Mouse (Mus musculus): ENCODE measurements at regions not wholly inside any gene's neighbourhood (a gene's known extent, or its start where the extent isn't known, plus 50 kb on each side); places are given as distances from the start of the nearest gene placed in this dataset.

- DNase-seq (ENCODE audit: low spot score) = no peak
- Histone ChIP-seq H3K4me1 (ENCODE audit: control insufficient read depth, insufficient read depth, low read length) (no peaks in the 10 kb centered on the region), H3K9me3 (replicated peaks; ENCODE audit: control insufficient read depth, low read length) (no peaks in the 10 kb centered on the region), H3K27me3 (ENCODE audit: control insufficient read depth, insufficient read depth, low read length) (no peaks in the 10 kb centered on the region), H3K4me2 (ENCODE audit: low read depth, low read length) (no peak overlapping the region), H3K27ac (replicated peaks; ENCODE audit: low read depth, low read length) (no peak overlapping the region), H3K36me3 (replicated peaks; ENCODE audit: control insufficient read depth, insufficient read depth, low read depth, low read length) (no peaks in the 10 kb centered on the region), H3K9ac (replicated peaks; ENCODE audit: low read length) (no peak overlapping the region), H3K4me3 (ENCODE audit: low read depth, low read length) (no peak overlapping the region)
- ATAC-seq (replicated peaks; ENCODE audit: insufficient number of reproducible peaks, low FRiP score, low TSS enrichment, low read depth) = no peak
- 76% methylated on average over 5 of the region's 5 CpGs for WGBS
Measured at GRCm38 (mm10) chr16:76549628-76550027, 176.0 kb upstream of the Nrip1 start.

- H3K27me3 ChIP-seq (ENCODE audit: control insufficient read depth, insufficient read depth, low read length) = no peaks in the 10 kb centered on the region
- DNase-seq (ENCODE audit: low spot score) (no peak), ATAC-seq (replicated peaks; ENCODE audit: insufficient number of reproducible peaks, low FRiP score, low TSS enrichment, low read depth) (no peak)
- H3K4me2 ChIP-seq (ENCODE audit: low read depth, low read length) = no peak overlapping the region
- no peaks in the 10 kb centered on the region for H3K9me3 ChIP-seq (replicated peaks; ENCODE audit: control insufficient read depth, low read length)
- no peak overlapping the region for H3K4me3 ChIP-seq (ENCODE audit: low read depth, low read length)
- no peaks in the 10 kb centered on the region for H3K36me3 ChIP-seq (replicated peaks; ENCODE audit: control insufficient read depth, insufficient read depth, low read depth, low read length)
- no peaks in the 10 kb centered on the region for H3K4me1 ChIP-seq (ENCODE audit: control insufficient read depth, insufficient read depth, low read length)
- H3K9ac ChIP-seq (replicated peaks; ENCODE audit: low read length) = no peak overlapping the region
- H3K27ac ChIP-seq (replicated peaks; ENCODE audit: low read depth, low read length) = no peak overlapping the region
- 84% methylated on average over 4 of the region's 4 CpGs for WGBS
Measured at GRCm38 (mm10) chr16:76547087-76547486, 173.5 kb upstream of the Nrip1 start.

- Histone ChIP-seq H3K9me3 (replicated peaks; ENCODE audit: control insufficient read depth, low read length) (no peaks in the 10 kb centered on the region), H3K4me2 (ENCODE audit: low read depth, low read length) (no peak overlapping the region), H3K4me3 (ENCODE audit: low read depth, low read length) (no peak overlapping the region), H3K9ac (replicated peaks; ENCODE audit: low read length) (no peak overlapping the region), H3K27me3 (ENCODE audit: control insufficient read depth, insufficient read depth, low read length) (no peaks in the 10 kb centered on the region), H3K36me3 (replicated peaks; ENCODE audit: control insufficient read depth, insufficient read depth, low read depth, low read length) (no peaks in the 10 kb centered on the region), H3K4me1 (ENCODE audit: control insufficient read depth, insufficient read depth, low read length) (no peaks in the 10 kb centered on the region), H3K27ac (replicated peaks; ENCODE audit: low read depth, low read length) (no peak overlapping the region)
- DNase-seq (ENCODE audit: low spot score) = no peak
- 90% methylated on average over 2 of the region's 2 CpGs for WGBS
- no peak for ATAC-seq (replicated peaks; ENCODE audit: insufficient number of reproducible peaks, low FRiP score, low TSS enrichment, low read depth)
Measured at GRCm38 (mm10) chr16:76546632-76547031, 173.0 kb upstream of the Nrip1 start.

GRCm38 (mm10) chr16:76545942-76546341 lies 172.3 kb upstream of the Nrip1 start:
- H3K9ac ChIP-seq (replicated peaks; ENCODE audit: low read length) = no peak overlapping the region
- WGBS = 85% methylated on average over 2 of the region's 2 CpGs
- no peaks in the 10 kb centered on the region for H3K36me3 ChIP-seq (replicated peaks; ENCODE audit: control insufficient read depth, insufficient read depth, low read depth, low read length)
- H3K4me3 ChIP-seq (ENCODE audit: low read depth, low read length) = no peak overlapping the region
- DNase-seq (ENCODE audit: low spot score) (no peak), ATAC-seq (replicated peaks; ENCODE audit: insufficient number of reproducible peaks, low FRiP score, low TSS enrichment, low read depth) (no peak)
- no peaks in the 10 kb centered on the region for H3K4me1 ChIP-seq (ENCODE audit: control insufficient read depth, insufficient read depth, low read length)
- H3K4me2 ChIP-seq (ENCODE audit: low read depth, low read length) = no peak overlapping the region
- no peaks in the 10 kb centered on the region for H3K9me3 ChIP-seq (replicated peaks; ENCODE audit: control insufficient read depth, low read length)
- H3K27ac ChIP-seq (replicated peaks; ENCODE audit: low read depth, low read length) = no peak overlapping the region
- H3K27me3 ChIP-seq (ENCODE audit: control insufficient read depth, insufficient read depth, low read length) = no peaks in the 10 kb centered on the region

GRCm38 (mm10) chr16:76544972-76545371 lies 171.3 kb upstream of the Nrip1 start:
- ATAC-seq (replicated peaks; ENCODE audit: insufficient number of reproducible peaks, low FRiP score, low TSS enrichment, low read depth) (no peak), DNase-seq (ENCODE audit: low spot score) (no peak)
- Histone ChIP-seq H3K9me3 (replicated peaks; ENCODE audit: control insufficient read depth, low read length) (no peaks in the 10 kb centered on the region), H3K4me2 (ENCODE audit: low read depth, low read length) (no peak overlapping the region), H3K36me3 (replicated peaks; ENCODE audit: control insufficient read depth, insufficient read depth, low read depth, low read length) (no peaks in the 10 kb centered on the region), H3K27ac (replicated peaks; ENCODE audit: low read depth, low read length) (no peak overlapping the region), H3K27me3 (ENCODE audit: control insufficient read depth, insufficient read depth, low read length) (no peaks in the 10 kb centered on the region), H3K4me1 (ENCODE audit: control insufficient read depth, insufficient read depth, low read length) (no peaks in the 10 kb centered on the region), H3K4me3 (ENCODE audit: low read depth, low read length) (no peak overlapping the region), H3K9ac (replicated peaks; ENCODE audit: low read length) (no peak overlapping the region)
- WGBS = 78% methylated on average over 4 of the region's 4 CpGs

- Histone ChIP-seq H3K27me3 (ENCODE audit: control insufficient read depth, insufficient read depth, low read length) (no peaks in the 10 kb centered on the region), H3K27ac (replicated peaks; ENCODE audit: low read depth, low read length) (no peak overlapping the region), H3K9ac (replicated peaks; ENCODE audit: low read length) (no peak overlapping the region), H3K4me1 (ENCODE audit: control insufficient read depth, insufficient read depth, low read length) (no peaks in the 10 kb centered on the region), H3K36me3 (replicated peaks; ENCODE audit: control insufficient read depth, insufficient read depth, low read depth, low read length) (no peaks in the 10 kb centered on the region), H3K4me3 (ENCODE audit: low read depth, low read length) (no peak overlapping the region), H3K9me3 (replicated peaks; ENCODE audit: control insufficient read depth, low read length) (no peaks in the 10 kb centered on the region), H3K4me2 (ENCODE audit: low read depth, low read length) (no peak overlapping the region)
- ATAC-seq (replicated peaks; ENCODE audit: insufficient number of reproducible peaks, low FRiP score, low TSS enrichment, low read depth) (no peak), DNase-seq (ENCODE audit: low spot score) (no peak)
- 46% methylated on average over 5 of the region's 5 CpGs for WGBS
Measured at GRCm38 (mm10) chr16:76540964-76541363, 167.3 kb upstream of the Nrip1 start.

- ATAC-seq (replicated peaks; ENCODE audit: insufficient number of reproducible peaks, low FRiP score, low TSS enrichment, low read depth) (no peak), DNase-seq (ENCODE audit: low spot score) (peak; percentile 26)
- Histone ChIP-seq H3K27me3 (ENCODE audit: control insufficient read depth, insufficient read depth, low read length) (no peaks in the 10 kb centered on the region), H3K27ac (replicated peaks; ENCODE audit: low read depth, low read length) (no peak overlapping the region), H3K4me2 (ENCODE audit: low read depth, low read length) (no peak overlapping the region), H3K36me3 (replicated peaks; ENCODE audit: control insufficient read depth, insufficient read depth, low read depth, low read length) (no peaks in the 10 kb centered on the region), H3K9me3 (replicated peaks; ENCODE audit: control insufficient read depth, low read length) (no peaks in the 10 kb centered on the region), H3K4me1 (ENCODE audit: control insufficient read depth, insufficient read depth, low read length) (no peaks in the 10 kb centered on the region), H3K4me3 (ENCODE audit: low read depth, low read length) (no peak overlapping the region), H3K9ac (replicated peaks; ENCODE audit: low read length) (no peak overlapping the region)
- 45% methylated on average over 8 of the region's 8 CpGs for WGBS
Measured at GRCm38 (mm10) chr16:76540328-76540923, 166.8 kb upstream of the Nrip1 start.

- H3K4me3 ChIP-seq (ENCODE audit: low read depth, low read length) = no peak overlapping the region
Measured at GRCm38 (mm10) chr16:76539669-76540068, 166.0 kb upstream of the Nrip1 start.

More at GRCm38 (mm10) chr16:76539669-76540068, 166.0 kb upstream of the Nrip1 start:
- Histone ChIP-seq H3K27me3 (ENCODE audit: control insufficient read depth, insufficient read depth, low read length) (no peaks in the 10 kb centered on the region), H3K9me3 (replicated peaks; ENCODE audit: control insufficient read depth, low read length) (no peaks in the 10 kb centered on the region), H3K9ac (replicated peaks; ENCODE audit: low read length) (no peak overlapping the region), H3K4me1 (ENCODE audit: control insufficient read depth, insufficient read depth, low read length) (no peaks in the 10 kb centered on the region), H3K36me3 (replicated peaks; ENCODE audit: control insufficient read depth, insufficient read depth, low read depth, low read length) (no peaks in the 10 kb centered on the region), H3K4me2 (ENCODE audit: low read depth, low read length) (no peak overlapping the region), H3K27ac (replicated peaks; ENCODE audit: low read depth, low read length) (no peak overlapping the region)
- peak; percentile 72 for DNase-seq (ENCODE audit: low spot score)
- 2% methylated on average over 6 of the region's 6 CpGs for WGBS
- peak; percentile 92 for ATAC-seq (replicated peaks; ENCODE audit: insufficient number of reproducible peaks, low FRiP score, low TSS enrichment, low read depth)

All from embryonic facial prominence, embryonic 11.5 days (tissue).